Mouse (Mus musculus): ENCODE results near the gene Izumo4.

DNA sequence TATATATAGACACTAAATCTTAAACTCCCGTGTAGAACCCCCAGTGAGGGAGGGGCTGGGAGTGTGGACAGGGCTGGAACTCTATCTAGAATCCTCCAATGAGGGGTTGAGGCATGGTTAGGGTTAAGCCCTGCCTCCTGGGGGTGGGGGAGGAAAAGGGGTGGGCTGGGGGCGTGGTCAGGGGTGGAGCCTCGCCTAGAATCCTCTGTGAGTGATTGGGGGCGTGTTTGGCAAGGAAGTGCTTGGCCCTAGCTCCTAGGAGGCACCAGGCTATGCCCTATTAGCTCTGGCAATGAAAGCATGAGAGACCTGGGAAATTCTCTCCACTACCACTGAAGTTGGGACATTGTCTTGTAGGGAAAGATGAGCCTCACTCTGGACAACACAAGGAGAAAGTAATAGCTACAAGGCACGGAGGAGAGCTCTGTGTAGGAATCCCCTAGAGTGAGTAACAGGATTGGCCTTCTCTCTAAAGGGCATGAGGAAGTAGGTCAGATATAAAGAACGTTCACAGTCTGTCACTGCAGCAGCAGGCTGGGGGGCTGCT is 50.2 kb downstream of the Izumo4 start:
- TF ChIP-seq POLR2A (IDR thresholded peaks at IDR 0.05; ENCODE audit: low read depth, low read length) (no peak), CTCF (conservative IDR thresholded peaks at IDR 0.05; ENCODE audit: insufficient read depth, insufficient read length, low read depth, low read length) (no peak)

Measured in kidney, adult 2 months (tissue).